Mouse (Mus musculus): ENCODE results near the gene Guca1a.
A peak's percentile ranks its signal among the peaks of the same experiment; 100 is the strongest.
"Not testable (repeated sequence)": the region's sequence is repeated elsewhere in the genome, so short reads cannot be mapped to it uniquely, and the experiment has no call there.

The Guca1a gene

DNA sequence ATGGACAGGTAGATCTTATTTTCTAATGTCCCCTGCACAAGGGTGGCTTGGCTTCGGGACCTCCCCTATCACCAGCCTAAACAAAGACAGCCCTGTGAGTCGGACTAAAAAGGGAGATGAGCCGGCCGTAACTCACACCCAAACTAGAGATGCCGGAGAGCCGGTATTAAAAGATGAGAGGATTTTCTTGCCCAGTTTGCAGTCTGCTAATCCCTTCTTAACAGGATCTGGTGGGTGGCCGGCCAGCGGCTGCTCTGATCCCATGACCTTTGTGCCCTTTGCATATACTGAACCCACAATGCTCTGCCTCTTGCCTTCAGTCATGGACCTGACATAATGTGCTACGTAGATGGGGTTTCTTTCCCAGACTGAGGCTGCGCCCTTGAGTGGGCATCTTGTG lies at the start of gene Guca1a:
Guca1a (minus strand) TSS at position 134 of the 400 bp plus-strand sequence.
- DNase-seq = no peak

DNA sequence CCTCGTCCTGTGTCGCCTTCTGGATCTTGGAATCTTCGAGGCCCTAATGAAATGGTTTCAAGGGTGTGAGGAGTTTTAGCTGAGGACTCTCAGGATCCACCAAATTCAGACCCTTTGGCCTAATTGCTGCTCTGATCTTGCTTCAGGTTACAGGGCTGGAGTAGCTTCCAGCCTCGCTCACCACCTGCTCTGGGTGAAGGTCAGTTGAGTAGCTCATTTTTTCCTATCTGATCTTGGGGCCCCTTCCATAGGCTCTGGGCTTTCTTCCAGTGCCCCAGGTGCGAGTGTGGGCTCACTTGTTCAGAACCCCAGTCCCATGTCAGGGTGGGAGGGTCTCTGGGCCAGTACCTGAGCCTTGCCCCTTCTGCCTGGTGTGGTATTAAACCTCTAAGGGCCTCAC lies 49.0 kb upstream of the Guca1a start:
- DNase-seq = no peak

DNA sequence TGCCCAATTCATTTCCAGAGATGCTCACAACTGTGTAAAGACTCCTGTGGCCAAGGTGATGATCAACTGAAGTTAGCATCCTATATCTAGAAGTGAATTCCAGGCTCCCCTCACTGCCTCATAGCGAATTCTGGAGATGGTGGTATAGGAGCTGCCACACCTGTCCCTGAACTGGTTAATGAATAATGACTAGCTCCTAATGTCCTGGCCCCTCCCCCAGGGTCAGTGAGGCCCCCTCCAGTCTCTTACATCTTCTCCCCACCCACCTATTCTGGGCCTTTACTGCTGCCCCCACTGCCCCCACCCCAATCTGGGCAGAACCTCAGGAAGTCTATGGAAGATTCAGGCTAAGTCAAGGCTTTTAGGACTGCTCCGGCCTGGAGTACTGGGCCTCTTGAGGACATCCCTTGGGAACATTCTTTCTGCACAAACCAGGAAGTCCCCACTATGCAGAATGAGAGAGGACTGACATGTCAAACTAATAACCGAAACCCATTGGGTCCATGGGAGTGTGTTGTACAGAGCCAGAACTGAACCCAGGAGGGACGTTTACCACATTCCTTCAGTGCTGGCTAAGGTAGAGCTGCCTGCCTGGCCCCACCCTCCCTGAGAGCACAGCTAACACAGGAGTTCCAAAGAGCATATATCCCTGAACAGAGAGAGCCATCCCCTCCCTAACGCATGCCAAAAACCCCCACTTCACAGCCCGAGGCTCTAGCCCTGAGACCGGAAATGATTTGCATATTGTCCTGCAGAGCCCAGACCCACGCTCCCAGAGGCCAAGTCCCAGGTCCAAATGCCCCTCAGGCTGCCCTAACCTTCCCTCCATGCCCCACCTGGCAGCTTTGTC lies 48.4 kb upstream of the Guca1a start:
- DNase-seq = no peak

DNA sequence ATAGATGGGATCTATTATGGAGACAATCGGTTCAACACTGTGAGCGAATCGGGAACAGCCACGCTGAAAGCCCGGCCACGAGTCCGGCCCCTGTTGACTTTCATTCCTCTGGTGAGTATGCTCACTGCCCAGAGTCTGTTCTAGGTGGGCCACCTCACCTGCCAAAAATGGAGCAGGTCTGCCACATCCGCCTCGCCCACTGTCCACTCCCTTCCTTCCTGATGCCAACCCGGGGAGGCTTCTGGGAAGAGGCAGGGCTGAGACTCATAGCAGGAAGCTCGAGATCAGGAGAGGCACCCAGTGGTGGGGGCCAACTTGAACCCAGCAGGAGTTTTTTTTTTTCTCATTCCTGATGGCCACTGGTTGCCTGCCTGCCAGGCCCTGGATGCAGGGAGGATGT lies 46.2 kb upstream of the Guca1a start:
- DNase-seq = no peak

DNA sequence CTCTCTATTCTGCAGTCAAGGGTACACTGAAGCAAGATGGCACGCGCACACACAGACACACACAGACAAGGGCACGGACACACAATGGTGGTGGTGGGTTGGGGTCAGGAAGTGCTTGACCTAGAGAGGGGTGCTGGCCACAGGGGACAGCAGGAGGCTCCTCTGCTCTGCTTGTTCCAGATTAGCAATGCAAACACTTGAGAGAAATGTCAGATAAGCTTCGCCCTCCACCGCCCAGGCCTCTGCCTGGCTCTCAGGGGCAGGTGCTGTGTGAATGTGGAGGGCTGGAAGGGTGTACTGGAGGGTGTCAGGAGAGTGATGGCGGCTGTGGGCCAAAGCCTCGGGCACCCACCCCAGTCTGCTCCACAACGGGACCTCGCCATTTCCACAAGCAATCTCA lies 45.6 kb upstream of the Guca1a start:
- no peak for DNase-seq

DNA sequence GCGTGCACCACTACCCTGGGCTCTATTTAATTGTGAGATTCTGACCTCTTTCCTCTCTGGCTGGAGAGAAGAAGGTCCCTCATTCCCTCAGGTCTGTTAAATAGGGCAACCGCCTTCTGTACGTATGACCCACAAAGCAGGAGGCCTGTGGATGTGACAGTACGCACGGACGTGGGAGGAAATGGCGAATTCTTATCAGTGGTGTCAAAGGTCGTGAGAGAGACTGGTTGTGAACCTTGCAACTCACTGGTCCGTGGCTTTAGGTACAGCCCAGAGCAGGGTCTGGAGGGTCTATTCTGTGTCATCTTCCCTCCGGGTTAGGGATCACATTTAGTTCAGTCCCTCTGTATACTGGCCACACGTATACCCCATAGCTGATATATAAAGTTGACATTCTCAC lies 45.1 kb upstream of the Guca1a start:
- DNase-seq = no peak

DNA sequence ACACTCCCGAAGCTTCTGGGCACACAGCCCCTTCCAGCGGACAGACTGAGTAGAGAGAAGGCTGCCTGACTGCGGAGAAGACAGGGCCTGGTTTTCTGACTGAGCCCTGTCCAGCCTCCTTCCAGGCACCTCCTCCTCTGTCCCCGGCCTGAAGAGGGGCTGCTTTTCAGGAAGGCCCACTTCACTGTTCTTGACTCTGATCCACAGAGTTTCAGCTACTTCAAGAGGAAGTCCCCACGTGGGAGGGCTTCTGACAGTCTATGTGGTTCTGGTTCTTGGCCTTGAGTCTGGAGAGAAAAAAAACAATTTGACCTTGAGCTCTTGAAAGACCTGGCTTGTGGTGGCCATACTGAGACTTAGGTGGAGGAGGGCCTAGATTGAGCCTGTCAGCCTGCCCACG lies 43.7 kb upstream of the Guca1a start:
- DNase-seq = no peak

DNA sequence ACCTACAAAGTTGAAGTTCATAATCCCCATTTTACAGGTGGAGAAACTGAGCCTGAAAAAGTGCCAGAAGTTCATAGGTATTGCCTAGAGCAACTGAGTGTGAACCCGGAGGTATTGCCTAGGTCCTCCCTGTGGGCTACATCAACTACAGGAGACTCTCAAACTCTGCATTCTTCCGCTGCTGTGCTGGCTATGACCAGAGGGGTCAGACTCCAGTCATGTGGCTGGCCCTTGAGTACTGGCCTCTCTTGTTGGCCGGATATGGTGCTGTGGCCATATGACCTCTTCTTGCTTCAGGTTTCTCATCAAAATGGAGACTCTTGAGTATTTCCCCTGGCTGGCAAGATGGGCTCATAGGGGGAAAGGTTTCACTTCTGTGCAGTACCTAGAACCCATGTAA lies 41.9 kb upstream of the Guca1a start:
- DNase-seq = no peak

DNA sequence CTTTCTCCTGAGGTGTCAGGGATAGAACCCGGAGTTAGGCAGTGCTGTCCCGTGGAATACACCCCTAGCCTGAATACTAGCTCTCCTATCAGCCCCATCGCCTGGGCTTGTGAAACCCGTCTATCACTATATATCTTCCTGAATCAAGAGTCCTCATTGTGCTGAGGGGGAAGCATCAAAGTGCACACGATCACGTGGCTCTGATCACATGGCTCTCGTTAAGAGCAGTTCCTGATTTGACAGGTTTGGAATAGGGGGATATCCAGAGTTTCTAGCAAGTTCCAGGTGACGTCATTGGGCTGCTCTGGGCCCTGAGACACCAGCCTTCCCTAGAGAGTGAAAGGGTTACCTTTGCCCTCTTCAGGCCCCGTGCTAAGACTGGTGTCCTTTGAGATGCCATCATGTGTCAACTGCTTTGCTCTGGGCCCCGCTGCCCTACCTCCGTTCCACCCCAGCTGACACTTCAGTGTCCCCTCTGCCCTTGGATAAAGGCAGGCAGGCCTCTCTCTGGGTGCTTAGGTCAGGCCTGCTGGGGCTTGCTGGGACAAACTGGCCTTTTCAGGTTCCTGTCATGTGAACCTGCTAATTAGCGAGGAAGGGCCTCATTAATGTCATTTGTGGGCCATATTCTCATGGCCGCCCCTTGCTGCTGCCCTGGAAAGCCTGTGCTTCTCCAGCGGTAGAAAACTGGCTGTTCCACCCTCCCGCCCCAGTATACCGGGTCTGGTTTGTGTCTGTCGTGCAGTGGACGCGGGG lies 41.1 kb upstream of the Guca1a start:
- no peak for DNase-seq

DNA sequence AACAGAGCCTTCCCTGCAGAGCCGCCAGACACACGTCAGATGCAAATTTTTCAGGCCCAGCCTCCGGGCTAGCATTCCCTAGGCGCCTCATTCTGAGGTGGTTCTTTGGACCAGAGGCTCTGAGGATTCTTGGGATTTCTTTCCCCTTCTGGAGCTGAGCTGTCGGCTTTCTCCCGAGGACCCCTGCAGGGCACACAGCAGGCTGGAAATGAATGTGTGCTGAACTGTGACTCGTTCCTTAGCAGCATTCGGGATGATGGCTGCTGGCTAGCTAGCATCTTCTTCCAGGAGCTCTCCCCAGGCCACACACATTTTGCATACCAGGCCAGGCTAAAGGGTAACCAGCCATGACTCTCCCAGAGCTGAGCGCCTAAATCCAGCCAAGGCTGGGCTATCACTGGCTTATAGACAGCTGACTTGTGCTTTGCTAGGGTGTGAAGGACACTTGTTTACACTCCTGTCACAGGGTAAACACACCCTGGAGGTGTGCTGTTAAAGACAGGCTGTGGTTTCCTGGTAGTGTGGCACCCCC lies 40.0 kb upstream of the Guca1a start:
- no peak for DNase-seq

DNA sequence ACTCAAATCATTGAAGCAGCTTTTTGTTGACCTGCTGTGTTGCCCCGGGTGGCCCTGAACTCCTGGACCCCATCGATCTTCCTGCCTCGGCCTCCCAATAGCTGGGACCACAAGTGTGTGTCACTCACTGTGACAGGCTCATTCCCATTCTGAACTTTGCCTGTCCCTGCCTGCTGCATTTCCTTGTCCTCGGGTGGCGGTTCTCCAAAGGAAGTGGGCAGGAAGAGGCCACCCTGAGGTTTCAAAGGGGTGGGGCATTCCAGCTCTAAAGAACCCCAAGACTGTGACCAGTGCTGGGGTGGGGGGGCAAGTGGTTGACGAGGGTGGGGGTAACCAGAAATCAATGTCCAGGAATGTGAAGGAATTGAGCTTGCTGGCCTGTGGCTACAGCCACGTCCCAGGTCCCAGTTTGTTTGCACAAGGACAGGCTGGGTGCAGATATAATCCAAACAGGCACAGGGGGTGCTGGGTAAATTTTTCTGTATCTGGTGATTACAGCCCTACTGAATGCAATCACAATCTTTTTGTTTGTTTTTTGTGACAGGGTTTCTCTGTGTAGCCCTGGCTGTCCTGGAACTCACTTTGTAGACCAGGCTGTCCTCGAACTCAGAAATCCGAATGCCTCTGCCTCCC lies 39.1 kb upstream of the Guca1a start:
- no peak for DNase-seq

DNA sequence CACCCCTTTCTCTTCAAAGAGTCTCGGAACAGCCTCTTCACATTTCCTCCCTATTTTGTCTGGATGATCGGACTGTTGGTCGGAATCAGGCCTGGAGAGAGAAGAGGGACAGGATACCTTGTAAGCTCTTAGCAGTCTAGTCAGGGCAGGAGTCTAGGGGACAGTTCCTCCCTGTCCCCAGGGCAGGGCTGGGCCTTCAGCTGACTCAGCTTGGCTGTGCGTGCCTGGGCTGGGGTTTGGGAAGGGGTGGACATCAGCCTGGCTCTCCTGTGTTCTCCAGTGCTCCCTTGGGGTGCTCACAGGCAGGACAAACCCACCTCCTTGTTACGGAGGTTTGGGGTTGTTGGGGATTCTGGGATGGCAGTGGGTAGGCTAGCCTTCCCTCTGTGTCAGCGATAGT lies 38.2 kb upstream of the Guca1a start:
- no peak for DNase-seq

DNA sequence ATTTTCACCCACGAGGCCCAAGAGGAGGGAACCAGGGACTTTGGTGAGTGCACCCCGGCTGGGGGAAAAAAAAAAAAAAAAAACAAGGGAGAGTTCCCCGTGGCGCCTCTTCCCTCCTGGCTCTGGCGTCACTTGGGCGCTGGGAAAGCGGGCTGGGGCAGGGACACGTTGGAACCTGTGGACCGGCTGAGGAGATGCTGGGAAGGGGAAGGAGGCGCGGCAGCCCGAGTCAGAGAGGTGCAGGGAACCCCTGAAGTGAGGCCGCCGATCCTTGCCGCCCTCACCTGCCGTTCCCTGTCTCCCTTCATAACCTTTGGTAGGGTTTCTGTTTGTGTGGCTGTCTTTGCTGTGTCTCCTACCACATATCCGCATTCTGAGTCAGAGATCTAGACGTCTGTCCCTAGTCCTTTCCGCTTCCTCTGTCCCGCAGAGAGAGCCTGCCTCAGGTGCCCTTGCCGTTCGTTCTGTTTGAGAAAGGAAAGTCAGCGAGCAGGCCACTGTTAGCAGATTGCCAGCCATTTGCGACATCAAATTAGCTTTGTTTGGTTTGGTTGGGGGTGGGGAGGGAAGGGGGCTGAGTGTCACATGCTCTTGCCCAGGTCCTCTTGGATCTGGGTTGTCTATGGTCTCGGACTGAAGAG lies 36.6 kb upstream of the Guca1a start, which contains the start of gene 1700001C19Rik:
1700001C19Rik (minus strand) TSS at position 470 of the 641 bp plus-strand sequence.
- peak; percentile 41 for DNase-seq

DNA sequence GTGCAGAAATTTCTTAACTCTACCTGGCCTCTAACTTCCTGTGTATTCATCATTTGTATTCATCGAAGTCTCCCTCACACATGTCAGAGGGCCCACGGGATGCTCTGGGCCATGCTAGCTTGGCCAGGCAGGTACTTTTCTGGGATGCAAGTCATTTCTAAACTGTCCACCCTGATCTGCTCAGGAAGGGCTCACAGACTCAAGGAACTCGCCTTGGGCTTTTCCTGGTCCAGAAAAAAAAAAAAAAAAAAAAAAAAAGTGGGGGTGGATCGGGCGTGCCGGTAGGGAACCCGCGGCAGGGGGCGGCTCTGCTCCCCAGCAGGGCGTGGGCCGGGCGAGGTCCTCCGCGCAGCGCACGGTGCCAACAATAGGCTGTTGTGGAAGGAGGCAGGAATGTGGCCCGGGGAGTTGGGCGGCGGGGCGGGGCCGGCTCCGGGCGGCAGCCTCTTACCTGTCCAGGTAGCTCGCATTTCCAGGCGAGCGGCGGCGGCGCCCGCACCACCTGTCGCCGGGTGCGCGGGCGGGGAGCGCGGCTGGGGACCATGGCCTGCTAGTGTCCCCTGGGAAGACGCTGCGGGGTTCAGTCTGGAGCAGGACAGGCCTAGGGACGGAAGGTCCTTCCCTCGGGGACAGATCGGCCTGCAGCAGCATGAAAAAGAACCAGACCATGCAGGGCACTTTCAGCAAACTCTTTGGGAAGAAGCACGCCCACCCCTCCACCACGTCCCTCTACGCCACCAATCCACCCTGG lies 35.9 kb upstream of the Guca1a start, which contains the start of gene AI661453:
AI661453 (plus strand) TSS at position 460 of the 751 bp plus-strand sequence.
- DNase-seq = peak; percentile 55

DNA sequence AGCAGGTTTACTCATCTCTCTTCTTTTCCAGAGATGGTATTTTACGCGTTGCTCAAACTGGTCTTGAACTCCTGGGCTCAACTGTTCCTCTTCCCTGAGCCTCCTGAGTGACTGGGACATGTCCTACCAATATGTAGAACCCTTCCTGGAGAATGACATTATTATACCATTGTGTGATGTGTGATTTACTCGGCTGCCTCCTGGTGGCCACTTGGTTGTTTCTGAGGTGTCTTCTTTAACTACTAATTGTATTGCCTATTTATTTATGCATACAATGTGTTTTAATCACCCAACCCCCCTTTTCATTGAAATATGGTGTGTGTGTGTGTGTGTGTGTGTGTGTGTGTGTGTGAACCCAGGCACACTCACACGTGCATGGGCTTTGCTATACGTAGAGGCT lies 30.4 kb upstream of the Guca1a start:
- DNase-seq = peak; percentile 45

DNA sequence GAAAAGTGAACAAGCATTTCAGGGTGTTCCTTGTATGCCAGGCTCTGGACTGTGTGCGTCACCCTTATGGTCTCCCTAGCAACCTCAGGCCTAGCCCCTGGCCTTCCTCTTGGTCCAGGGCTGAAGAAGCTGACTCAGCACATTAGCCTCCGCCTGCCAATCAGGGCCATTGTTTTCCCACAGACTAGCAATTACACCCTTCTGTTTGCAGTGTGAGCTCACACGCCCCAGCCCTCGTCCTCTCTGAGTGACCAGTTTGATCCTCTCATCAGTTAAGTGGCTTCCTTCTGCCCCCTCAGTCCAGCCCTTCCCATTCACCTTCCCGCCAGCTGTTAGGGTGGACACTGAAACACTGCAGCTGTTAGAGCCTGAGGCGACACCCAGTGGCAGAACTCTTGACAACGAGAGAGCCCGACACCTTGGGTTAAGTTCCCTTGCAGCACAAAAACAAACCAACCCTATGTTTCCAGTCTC lies 28.5 kb upstream of the Guca1a start:
- no peak for DNase-seq

DNA sequence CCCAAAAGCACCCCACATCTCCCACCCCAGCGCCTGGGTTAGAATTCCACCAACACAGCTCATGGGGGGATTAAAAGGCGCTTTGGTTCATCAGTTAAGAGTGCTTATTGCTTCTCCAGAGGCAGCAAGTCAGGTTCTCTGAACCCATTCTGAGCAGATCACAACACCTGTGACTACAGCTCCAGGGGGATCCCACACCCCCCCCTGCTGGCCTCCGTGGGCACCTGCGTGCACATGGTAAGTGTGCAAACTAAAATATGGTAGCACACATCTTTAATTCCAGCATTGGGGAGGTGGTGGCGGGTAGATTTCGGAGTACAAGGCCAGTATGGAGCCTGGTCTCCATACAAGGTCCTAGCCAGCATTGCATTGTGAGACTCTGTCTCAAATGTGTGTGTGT lies 26.9 kb upstream of the Guca1a start:
- DNase-seq = peak; percentile 72

DNA sequence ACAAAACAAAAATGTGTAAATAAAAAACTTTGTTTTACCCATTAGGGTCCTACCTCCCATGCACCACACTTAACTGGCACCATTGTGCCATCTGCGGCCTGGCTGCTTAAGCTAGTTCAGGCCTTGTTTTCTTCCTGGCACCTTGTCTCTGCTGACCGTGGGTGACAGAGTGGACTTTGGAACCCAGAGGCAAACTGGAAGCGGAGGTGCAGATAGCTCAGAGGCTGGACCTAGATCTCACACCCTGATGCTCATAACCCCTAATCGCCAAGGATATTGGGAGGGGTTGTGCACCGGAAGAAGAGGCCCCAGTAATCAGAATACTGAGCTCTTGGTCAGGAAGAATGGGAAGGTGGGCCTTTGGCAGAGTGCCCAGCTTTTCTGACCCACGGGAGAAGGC lies 23.8 kb upstream of the Guca1a start:
- DNase-seq = no peak

DNA sequence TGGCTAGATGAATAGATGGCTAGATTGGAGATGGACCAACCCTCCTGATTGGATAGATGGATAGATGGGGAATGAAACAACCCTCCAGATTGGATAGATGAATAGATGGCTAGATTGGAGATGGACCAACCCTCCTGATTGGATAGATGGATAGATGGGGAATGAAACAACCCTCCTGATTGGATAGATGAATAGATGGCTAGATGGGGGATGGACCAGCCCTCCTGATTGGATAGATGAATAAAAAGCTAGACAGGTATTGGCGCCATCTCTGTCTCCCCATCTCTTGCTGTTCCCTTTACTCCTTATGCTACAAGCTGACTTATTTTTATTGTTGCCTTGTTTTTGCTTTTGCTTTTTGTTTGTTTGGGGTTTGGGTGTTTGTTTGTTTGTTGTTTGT lies 22.2 kb upstream of the Guca1a start:
- not testable (repeated sequence) for DNase-seq

DNA sequence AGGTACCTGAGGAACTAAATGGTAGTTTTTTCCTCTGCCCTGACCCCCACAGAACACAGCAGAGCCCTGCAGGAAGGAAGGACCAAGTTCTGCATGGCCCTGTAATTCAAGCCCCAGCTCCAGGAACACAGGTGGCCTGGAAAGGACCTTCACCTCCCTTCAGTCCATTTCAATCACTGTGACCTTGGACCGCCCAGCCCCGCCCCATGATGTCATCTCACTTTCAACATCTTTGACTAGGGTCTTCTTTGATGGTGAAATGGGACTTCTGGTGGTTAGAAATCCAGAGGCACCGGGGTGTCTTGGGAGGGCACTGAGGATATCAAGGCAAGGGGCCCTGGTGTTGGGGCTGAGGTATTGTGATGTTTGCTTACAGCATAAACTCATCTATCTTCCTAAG lies 21.2 kb upstream of the Guca1a start:
- DNase-seq = no peak

DNA sequence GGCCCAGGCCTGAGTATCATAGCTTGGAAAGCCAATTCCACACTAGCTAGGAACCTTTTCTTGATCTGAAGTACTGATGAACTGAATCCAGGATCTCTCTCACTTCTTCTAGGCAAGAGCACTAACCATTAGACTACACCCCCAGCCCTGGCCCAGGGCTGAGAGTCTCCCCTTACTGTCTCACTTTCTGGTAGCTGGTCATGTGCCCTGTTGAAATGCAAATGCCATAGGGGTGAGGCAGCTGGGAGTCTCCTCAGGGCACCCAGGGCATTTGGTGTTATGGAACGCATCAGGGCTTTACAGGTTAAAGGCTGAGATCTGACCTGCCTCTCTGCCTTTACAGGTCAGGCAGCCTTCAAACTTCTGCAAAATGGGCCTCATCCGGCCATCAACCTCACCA lies 19.8 kb upstream of the Guca1a start:
- no peak for DNase-seq
